Mouse (Mus musculus) gastrocnemius, adult 8-10 months (tissue): ENCODE measurements at regions not wholly inside any gene's neighbourhood (a gene's known extent, or its start where the extent isn't known, plus 50 kb on each side); places are given as distances from the start of the nearest gene placed in this dataset.

Experiments
- DNase-seq, 2 experiments: peaks; one replicate each; pipeline ENCODE4 v3.0.0; 2022; ENCODE audit warnings: low spot score in 2 of 2

GRCm38 (mm10) chr3:38585509-38585908 is 100.9 kb upstream of the Ankrd50 start:
- no peak for DNase-seq

DNA sequence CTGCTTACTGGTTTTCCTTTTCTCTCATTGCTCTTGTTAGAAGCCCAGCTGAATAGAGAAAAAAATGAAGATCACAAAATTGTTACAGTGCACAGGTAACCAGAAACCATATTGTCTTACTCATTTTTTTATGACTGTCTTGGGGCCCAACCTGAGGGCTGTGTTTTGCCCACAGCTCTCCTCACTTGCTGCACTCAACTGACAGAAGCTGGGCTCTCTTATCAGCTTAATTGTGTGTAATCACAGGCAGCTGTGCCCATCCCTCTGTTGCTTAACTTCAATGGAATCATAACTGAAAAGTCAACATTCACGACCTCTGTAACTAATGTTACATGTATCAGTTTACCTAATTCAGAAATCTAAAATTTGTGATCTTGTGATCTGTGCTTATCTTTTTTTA is 95.1 kb upstream of the Ankrd50 start:
- no peak for DNase-seq

GRCm38 (mm10) chr3:38577890-38578628 is 93.4 kb upstream of the Ankrd50 start:
- DNase-seq, result no peak

DNA sequence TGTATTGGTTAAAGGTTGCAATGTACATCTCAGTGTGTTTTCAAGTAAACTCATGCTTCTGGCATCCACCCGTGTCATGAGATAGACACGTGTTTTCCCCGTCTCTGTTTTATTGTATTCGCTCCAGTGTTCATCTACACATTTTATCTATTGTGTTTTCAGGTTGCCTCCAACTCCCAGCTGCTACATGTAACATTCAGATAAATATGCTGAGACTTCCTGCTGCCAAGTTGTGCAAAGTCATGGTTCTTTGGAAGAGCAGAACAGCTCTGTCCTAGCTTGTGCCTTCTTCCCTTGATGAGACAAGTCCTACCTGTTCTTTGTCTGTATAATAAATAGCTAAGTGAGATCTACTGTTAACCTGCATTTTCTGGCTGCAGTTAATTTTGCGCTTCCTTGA is 89.0 kb upstream of the Ankrd50 start:
- no peak for DNase-seq

DNA sequence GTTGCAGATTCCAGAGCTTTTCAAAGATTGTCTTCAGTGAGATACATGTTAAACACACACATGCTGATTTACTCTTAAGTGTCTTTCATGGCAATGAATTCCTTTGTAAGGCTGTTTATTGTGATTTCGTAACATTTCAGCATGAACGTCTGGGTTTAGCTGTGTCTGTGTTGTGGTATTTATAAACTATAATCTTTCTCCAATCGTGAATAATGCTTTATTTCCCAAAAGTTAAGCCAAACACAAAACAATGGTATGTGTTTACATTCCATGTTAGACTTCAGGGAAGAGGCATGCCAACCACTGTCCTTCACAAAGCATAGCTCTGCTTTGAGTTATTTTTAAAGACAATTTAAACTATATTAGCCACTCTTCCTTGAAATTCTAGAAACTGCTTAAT is 87.5 kb upstream of the Ankrd50 start:
- DNase-seq, result no peak

- no peak for DNase-seq
Measured at GRCm38 (mm10) chr3:38571224-38571623, 86.6 kb upstream of the Ankrd50 start.

DNA sequence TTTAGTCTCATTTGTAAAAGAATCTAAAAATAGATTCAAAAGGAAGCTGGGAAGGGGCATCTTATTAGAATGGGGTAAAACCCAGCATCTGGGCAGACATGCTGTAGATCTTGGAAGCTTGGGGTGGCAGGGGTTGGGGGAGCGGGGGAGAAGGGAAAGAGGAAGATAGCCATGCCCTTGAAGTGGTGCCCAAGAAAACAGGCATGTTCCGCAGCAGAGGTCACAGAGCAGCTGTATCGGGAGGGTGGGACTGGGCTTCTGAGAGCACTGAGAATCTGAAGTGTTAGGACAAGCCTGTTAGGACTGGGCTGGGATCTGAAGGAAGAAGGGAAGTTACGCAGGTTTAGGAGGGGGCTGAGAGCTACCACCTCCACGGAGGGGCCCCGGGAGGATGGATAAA is 84.4 kb upstream of the Ankrd50 start:
- no peak for DNase-seq

DNA sequence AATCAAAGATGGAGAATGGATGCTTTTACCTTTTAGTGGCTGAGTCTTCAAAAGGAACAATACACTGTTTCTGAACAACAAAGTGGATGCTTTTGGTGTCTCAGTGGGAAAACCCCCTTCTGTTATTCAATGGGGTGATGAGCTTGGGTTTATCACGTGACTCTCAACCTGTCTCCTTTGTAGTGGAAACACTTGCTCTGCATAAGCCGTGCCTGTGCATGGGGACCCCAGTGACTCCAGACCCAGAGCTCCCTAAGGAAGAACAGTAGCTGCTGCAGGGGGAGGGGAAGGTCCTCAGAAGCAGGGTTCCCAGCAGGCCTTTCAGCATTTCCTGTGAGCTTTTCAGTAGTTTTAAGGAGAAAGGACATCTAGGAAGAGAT is 83.9 kb upstream of the Ankrd50 start:
- DNase-seq, result no peak

GRCm38 (mm10) chr3:38567946-38568595 is 83.4 kb upstream of the Ankrd50 start:
- no peak for DNase-seq

DNA sequence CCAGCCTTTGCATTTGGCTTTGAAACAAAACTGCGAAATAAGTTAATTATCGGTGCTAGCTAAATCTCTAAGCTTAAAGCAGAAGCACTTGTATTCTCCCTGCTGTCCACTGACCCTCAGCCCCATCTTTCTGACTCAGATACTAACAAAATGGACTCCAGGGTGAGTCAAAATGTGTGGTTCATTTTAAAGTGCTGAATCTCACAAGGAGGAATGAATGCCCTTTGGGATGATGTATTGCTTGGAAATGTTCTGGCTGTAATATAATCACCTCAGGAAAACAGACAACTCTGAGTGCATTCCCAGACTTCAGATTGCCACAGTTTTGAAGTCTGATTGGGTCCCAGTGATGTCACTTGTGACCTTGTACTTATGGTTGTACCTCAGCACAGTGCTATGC is 81.9 kb upstream of the Ankrd50 start:
- DNase-seq, result no peak

DNA sequence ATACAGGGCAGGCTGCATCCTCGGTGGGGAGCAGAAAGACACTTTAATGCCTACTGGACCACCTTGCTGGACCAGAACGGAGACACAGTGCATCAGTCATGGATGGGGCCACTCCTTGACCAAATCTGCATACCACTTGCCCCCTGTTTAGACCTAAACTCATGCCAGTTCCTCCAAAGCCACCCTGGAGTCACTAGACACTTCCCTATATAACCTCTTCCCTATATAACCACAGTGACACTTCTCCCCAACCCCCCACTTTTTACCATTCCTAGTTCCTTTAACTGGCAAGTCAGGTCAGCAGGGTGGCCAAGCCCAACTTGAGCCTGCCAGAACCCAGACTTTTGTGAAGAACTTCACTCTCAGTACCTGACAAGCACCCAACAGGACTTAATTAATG is 80.2 kb upstream of the Ankrd50 start:
- DNase-seq, result no peak

- no peak for DNase-seq
Measured at GRCm38 (mm10) chr3:38564364-38564763, 79.7 kb upstream of the Ankrd50 start.

DNA sequence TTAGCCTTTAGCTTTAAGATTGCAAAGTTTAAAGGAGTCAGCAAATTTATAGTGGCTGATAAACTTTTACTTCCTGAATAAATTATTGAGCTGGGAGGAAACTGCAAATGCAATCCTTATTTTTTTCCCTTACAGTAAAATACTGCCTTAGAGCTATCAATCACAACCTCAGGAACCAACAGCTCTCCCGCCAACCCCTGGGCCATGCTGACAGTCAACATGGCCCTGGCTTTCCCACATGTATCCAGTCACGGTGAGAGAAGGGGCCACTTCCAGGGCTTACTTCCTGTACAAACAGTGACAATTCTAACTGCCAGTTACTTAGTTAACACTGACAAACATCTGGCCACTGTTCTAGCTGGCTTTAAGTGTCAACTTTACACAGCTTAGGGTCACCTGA is 76.5 kb upstream of the Ankrd50 start:
- no peak for DNase-seq

GRCm38 (mm10) chr3:38555939-38556338 is 71.3 kb upstream of the Ankrd50 start:
- no peak for DNase-seq

DNA sequence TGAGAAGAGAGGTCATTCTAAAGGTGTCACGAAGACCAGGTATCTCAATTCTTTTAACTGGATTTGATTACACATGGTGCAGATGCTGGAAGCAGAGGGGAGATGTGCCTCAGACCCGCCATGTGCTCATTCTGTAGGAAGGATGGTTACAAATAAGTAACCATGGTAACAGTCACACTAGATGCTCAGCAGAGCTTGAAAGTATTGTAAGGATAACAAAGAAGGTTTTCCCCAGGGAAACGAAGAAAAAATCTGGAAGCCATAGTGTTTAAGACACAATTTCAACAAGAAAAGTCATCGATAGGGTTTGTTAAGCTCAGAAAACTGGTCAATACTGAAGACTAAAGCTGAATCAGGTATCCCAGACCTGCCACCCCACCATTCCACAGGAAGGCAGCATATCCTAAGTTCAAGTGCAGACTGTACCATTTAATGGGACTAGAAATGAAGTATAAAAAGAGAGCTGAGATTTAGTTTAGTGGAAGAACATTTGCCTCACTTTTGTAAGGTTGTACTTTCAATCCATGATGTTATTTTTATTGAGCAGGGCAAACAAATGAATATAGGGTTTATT is 68.9 kb upstream of the Ankrd50 start:
- no peak for DNase-seq

- DNase-seq, result no peak
Measured at GRCm38 (mm10) chr3:38547032-38547431, 62.4 kb upstream of the Ankrd50 start.

- no peak for DNase-seq
Measured at GRCm38 (mm10) chr3:38545501-38545896, 60.9 kb upstream of the Ankrd50 start.

DNA sequence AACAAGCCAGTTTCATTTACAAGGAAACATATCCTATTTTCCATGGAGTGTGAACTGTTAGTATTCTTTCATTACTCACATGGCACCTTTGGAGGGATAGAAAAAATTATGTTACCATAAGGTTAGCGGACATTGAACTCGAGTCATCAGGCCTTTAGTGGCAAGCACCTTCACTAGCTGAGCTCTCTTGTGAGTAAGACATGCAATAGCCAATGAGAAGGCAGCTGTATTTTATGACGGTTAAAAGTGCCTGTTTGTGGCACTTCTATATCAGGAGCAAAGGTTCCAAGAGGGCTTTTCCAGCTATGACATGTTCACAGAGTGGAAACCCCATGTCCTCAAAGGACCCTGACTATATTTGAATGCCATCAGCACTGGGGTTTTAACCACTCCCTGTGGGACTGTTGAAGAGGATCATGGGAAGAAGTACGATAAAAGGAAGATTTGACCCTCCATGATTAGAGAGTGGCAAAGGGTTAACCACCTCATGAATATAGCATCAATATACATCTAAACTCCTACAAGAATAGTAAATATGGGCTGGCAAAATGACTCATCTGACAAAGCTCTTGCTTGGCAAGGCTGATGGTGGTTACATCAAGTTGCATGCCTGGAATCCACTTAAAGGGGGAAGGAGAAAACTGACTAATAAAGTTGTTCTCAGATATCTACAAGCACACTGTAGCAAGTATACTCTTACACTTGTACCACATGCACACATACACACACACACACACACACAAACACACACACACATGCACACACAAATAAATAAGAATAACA is 60.3 kb upstream of the Ankrd50 start:
- DNase-seq, result no peak

- DNase-seq, result no peak
Measured at GRCm38 (mm10) chr3:38543816-38544215, 59.2 kb upstream of the Ankrd50 start.

DNA sequence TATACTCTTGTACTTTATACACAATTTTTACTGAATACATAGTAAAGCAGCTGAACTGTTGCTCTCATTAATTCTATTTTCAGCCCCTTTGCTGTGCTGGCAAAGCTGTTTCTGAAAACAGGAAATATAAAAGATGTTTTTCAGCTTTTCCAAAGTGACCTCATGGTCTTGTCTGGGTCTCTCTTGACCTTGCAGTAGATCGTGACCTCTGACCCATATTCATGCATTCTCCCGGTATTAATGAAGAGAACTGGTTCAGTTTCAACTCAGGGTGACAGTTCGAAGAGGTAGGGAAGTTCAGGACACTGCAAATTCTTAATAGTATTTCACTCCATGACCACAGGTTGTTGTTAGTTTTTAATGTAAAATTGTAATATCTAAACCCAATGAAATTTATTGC is 56.7 kb upstream of the Ankrd50 start:
- DNase-seq, result no peak

GRCm38 (mm10) chr3:38538309-38538708 is 53.7 kb upstream of the Ankrd50 start:
- DNase-seq, result no peak

- no peak for DNase-seq
Measured at GRCm38 (mm10) chr3:38537770-38538169, 53.1 kb upstream of the Ankrd50 start.
